Mouse (Mus musculus): ENCODE results near the gene Tsga13. TPM values are rescaled to one million over a fixed set of nuclear protein-coding genes. Genes with fewer than 3 reads are reported as not detected.
A peak's percentile ranks its signal among the peaks of the same experiment; 100 is the strongest.

The Tsga13 gene
- polyA plus RNA-seq, 1 experiment from 2014 or later: not detected

DNA sequence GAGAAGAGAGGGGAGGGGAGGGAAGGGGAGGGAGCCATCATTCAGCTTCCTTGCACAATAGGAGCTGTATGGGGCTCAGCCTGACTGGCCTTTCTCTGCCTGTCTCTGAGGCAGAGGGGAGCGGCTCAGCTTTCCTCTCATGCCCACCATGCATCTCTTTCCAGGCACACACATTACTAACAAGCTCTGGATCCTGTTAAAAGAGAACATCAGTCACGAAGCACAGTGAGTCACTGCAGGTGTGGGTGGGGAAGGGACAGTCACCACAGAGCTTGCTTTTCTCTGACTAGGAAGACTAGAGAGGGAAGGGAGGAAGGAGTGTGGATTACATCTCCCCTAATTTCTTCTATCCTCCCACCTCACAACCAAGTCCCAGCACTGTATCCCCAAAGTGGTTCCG, 7.4 kb downstream of the Tsga13 start:
- H3K9me3 ChIP-seq (replicated peaks; ENCODE audit: control insufficient read depth, low read length): no peaks in the 10 kb centered on the region
- no peak overlapping the region for H3K4me3 ChIP-seq (ENCODE audit: low read depth, low read length)
- no peak overlapping the region for H3K4me2 ChIP-seq (ENCODE audit: low read depth, low read length)
- H3K9ac ChIP-seq (replicated peaks; ENCODE audit: low read length): no peak overlapping the region
- no peak for ATAC-seq (replicated peaks; ENCODE audit: insufficient number of reproducible peaks, low FRiP score, low TSS enrichment, low read depth)
- no peaks in the 10 kb centered on the region for H3K4me1 ChIP-seq (ENCODE audit: control insufficient read depth, insufficient read depth, low read length)
- H3K36me3 ChIP-seq (replicated peaks; ENCODE audit: control insufficient read depth, insufficient read depth, low read depth, low read length): no peaks in the 10 kb centered on the region
- 41% methylated on average over 3 of the region's 3 CpGs for whole genome bisulfite sequencing
- H3K27ac ChIP-seq (replicated peaks; ENCODE audit: low read depth, low read length): no peak overlapping the region
- DNase-seq (ENCODE audit: low spot score): no peak
- H3K27me3 ChIP-seq (ENCODE audit: control insufficient read depth, insufficient read depth, low read length): no peaks in the 10 kb centered on the region

DNA sequence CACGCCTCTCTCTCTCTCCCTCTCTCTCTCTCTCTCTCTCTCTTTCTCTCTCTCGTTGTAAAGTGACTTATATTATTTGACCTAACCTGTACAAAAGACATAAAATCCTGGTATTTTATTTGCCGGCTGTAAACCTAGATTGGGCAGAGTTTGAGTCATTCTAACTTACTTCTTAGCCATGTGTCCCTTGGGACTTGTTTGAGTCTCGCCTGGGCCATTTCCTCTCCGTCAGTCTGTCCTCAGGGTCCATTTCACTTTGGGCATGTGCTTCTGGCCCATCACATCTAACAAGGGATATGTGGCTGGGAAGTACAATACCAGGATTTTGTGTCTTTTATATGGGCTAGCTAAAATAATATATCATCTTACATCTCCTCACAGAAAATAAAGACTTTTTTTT, 10.5 kb downstream of the Tsga13 start:
- Histone ChIP-seq H3K36me3 (replicated peaks; ENCODE audit: control insufficient read depth, insufficient read depth, low read depth, low read length) (no peaks in the 10 kb centered on the region), H3K27me3 (ENCODE audit: control insufficient read depth, insufficient read depth, low read length) (no peaks in the 10 kb centered on the region), H3K9ac (replicated peaks; ENCODE audit: low read length) (no peak overlapping the region), H3K4me3 (ENCODE audit: low read depth, low read length) (no peak overlapping the region), H3K9me3 (replicated peaks; ENCODE audit: control insufficient read depth, low read length) (no peaks in the 10 kb centered on the region), H3K27ac (replicated peaks; ENCODE audit: low read depth, low read length) (no peak overlapping the region), H3K4me1 (ENCODE audit: control insufficient read depth, insufficient read depth, low read length) (no peaks in the 10 kb centered on the region), H3K4me2 (ENCODE audit: low read depth, low read length) (no peak overlapping the region)
- 61% methylated on average over 5 of the region's 5 CpGs for WGBS
- ATAC-seq (replicated peaks; ENCODE audit: insufficient number of reproducible peaks, low FRiP score, low TSS enrichment, low read depth) (no peak), DNase-seq (ENCODE audit: low spot score) (no peak)

DNA sequence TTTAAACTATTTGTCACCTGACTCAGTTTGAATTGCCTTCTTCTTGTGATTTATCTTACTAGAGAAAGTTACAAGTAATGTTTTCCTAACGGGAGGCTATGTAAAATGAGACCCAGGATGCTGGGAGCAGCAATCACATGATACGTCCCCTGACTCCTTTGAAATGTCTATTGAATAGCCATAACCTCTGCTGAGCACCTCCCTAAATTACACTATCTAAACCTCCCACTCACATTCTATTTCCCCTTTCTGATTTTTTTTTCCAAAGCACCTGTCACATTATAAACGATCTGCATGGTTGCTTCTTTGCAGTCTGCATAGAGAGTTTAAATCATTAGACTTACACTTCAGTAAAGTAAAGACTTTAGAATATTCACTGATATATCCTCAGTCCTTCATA, 11.3 kb downstream of the Tsga13 start:
- Histone ChIP-seq H3K27me3 (ENCODE audit: control insufficient read depth, insufficient read depth, low read length) (no peaks in the 10 kb centered on the region), H3K9ac (replicated peaks; ENCODE audit: low read length) (no peak overlapping the region), H3K36me3 (replicated peaks; ENCODE audit: control insufficient read depth, insufficient read depth, low read depth, low read length) (no peaks in the 10 kb centered on the region), H3K27ac (replicated peaks; ENCODE audit: low read depth, low read length) (no peak overlapping the region), H3K4me3 (ENCODE audit: low read depth, low read length) (no peak overlapping the region), H3K4me1 (ENCODE audit: control insufficient read depth, insufficient read depth, low read length) (no peaks in the 10 kb centered on the region), H3K9me3 (replicated peaks; ENCODE audit: control insufficient read depth, low read length) (no peaks in the 10 kb centered on the region), H3K4me2 (ENCODE audit: low read depth, low read length) (no peak overlapping the region)
- no peak for ATAC-seq (replicated peaks; ENCODE audit: insufficient number of reproducible peaks, low FRiP score, low TSS enrichment, low read depth)
- 52% methylated on average over 3 of the region's 3 CpGs for WGBS
- DNase-seq (ENCODE audit: low spot score): no peak

DNA sequence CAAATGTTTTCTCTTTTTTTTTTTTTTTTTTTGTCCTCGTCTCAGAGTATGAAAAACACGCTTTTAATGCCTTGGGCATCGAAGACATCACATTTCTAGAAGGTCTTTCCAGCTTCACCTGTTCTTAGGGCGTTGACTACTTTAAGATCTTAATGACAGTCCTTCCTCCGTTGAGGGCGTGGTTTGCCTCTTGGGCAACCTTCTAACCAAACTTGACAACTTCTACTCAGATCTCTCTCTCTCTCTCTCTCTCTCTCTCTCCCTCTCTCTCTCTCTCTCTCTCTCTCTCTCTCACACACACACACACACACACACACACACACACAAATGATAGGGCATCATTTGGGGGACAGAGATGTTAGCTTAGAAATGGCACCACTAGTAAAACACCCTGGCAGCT, 17.9 kb downstream of the Tsga13 start:
- Histone ChIP-seq H3K27me3 (ENCODE audit: control insufficient read depth, insufficient read depth, low read length) (no peaks in the 10 kb centered on the region), H3K9me3 (replicated peaks; ENCODE audit: control insufficient read depth, low read length) (no peaks in the 10 kb centered on the region), H3K9ac (replicated peaks; ENCODE audit: low read length) (no peak overlapping the region), H3K4me3 (ENCODE audit: low read depth, low read length) (no peak overlapping the region), H3K4me1 (ENCODE audit: control insufficient read depth, insufficient read depth, low read length) (no peaks in the 10 kb centered on the region), H3K27ac (replicated peaks; ENCODE audit: low read depth, low read length) (no peak overlapping the region; the same call in 1 of the 2 replicates), H3K4me2 (ENCODE audit: low read depth, low read length) (no peak overlapping the region), H3K36me3 (replicated peaks; ENCODE audit: control insufficient read depth, insufficient read depth, low read depth, low read length) (no peaks in the 10 kb centered on the region)
- ATAC-seq (replicated peaks; ENCODE audit: insufficient number of reproducible peaks, low FRiP score, low TSS enrichment, low read depth): no peak
- WGBS: 74% methylated on average over 6 of the region's 6 CpGs
- DNase-seq (ENCODE audit: low spot score): no peak

DNA sequence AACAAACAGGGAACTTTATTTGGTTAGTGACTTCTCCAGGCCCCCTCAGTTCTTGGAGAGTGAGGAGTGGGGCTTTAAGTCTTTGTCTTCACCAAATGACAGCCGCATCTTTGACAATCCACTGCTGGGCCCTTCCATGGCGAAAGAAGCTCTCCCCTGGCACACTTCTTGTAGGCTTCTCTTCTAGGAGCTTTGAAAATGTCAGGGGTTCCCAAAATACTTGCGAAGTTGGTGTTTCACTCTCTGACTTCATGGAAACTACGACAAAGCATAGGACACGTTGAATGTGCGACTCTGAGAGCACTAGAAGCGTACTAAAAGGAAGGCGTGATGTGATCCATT, 18.4 kb downstream of the Tsga13 start:
- Histone ChIP-seq H3K4me2 (ENCODE audit: low read depth, low read length) (peak overlapping the region; percentile 54), H3K27me3 (ENCODE audit: control insufficient read depth, insufficient read depth, low read length) (no peaks in the 10 kb centered on the region), H3K4me1 (ENCODE audit: control insufficient read depth, insufficient read depth, low read length) (no peaks in the 10 kb centered on the region), H3K9ac (replicated peaks; ENCODE audit: low read length) (peak overlapping the region; percentile 79), H3K9me3 (replicated peaks; ENCODE audit: control insufficient read depth, low read length) (no peaks in the 10 kb centered on the region), H3K27ac (replicated peaks; ENCODE audit: low read depth, low read length) (peak overlapping the region; percentile 92), H3K4me3 (ENCODE audit: low read depth, low read length) (peak overlapping the region; percentile 66), H3K36me3 (replicated peaks; ENCODE audit: control insufficient read depth, insufficient read depth, low read depth, low read length) (no peaks in the 10 kb centered on the region)
- peak; percentile 12 for DNase-seq (ENCODE audit: low spot score)
- 19% methylated on average over 8 of the region's 8 CpGs for WGBS
- ATAC-seq (replicated peaks; ENCODE audit: insufficient number of reproducible peaks, low FRiP score, low TSS enrichment, low read depth): no peak

DNA sequence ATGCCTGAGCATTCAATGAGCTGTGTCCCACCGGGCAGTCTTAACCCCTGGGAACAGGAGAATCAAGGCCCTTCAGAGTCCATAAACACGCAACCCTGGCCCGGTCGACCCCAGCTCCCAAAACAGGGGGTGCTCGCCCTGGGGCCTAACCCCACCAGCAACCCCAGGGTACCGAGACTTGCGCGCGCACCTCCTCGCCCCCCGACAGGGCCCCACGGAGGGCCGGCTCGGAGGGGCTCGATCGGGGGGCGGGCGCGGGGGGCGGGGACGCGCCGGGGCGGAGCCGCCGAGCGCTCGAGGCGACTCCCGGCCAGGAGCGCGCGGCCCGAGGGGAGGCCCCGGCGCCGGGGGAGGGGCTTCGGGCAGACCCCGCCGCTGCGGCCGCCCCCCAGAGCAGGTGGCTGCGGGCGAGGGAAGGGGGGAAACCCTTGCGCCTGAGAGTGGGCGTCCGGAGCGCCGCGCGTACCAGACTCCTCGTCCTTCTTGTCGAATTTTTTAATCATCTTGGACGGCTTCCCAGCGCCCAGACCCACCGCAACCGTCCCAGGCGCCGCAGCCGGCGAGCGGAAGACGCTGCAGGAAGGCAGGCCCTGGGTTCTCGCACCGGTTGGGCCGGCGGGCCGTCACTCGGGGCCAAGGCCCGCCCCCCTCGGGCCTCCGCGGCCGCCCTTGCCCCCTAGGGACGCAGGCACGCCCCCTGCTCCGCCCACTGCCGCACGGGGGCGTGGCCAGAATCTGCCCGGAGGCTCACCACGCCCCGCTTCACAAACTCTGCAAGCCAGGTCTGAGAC, 19.0 kb downstream of the Tsga13 start, which contains the start of gene Copg2:
Gene Copg2, minus strand, starts transcription at position 600 of the 791 bp plus-strand sequence.
- Histone ChIP-seq H3K36me3 (replicated peaks; ENCODE audit: control insufficient read depth, insufficient read depth, low read depth, low read length) (no peaks in the 10 kb centered on the region), H3K4me2 (ENCODE audit: low read depth, low read length) (peak within 1 kb of the TSS; percentile 54), H3K27me3 (ENCODE audit: control insufficient read depth, insufficient read depth, low read length) (no peaks in the 10 kb centered on the region), H3K4me3 (ENCODE audit: low read depth, low read length) (peak within 1 kb of the TSS; percentile 66), H3K4me1 (ENCODE audit: control insufficient read depth, insufficient read depth, low read length) (no peaks in the 10 kb centered on the region), H3K27ac (replicated peaks; ENCODE audit: low read depth, low read length) (peak within 1 kb of the TSS; percentile 92), H3K9me3 (replicated peaks; ENCODE audit: control insufficient read depth, low read length) (no peaks in the 10 kb centered on the region), H3K9ac (replicated peaks; ENCODE audit: low read length) (peak within 1 kb of the TSS; percentile 79)
- peak; percentile 96 for ATAC-seq (replicated peaks; ENCODE audit: insufficient number of reproducible peaks, low FRiP score, low TSS enrichment, low read depth)
- DNase-seq (ENCODE audit: low spot score): peak; percentile 96
- WGBS: under 1% methylated on average over 64 of the region's 83 CpGs

DNA sequence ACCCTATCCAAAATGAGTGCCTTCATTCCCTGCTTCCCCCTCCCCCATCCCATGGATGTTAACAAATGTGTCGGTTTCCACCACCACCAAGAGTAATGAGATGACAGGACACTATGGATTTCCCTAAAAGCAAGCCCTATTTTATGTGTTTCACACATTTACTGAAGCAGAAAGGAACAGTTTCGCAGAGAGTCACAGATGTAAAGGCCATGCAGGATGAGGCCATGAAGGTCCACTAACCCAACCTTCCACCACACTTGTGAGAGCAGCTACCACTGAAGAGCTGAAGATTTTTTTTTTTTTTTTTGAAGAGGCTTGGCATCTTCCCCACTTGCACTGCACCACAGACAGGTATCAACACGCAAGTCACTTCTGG, 19.6 kb downstream of the Tsga13 start:
- Histone ChIP-seq H3K9ac (replicated peaks; ENCODE audit: low read length) (peak overlapping the region; percentile 79), H3K36me3 (replicated peaks; ENCODE audit: control insufficient read depth, insufficient read depth, low read depth, low read length) (no peaks in the 10 kb centered on the region), H3K27me3 (ENCODE audit: control insufficient read depth, insufficient read depth, low read length) (no peaks in the 10 kb centered on the region), H3K4me2 (ENCODE audit: low read depth, low read length) (peak overlapping the region; percentile 54), H3K27ac (replicated peaks; ENCODE audit: low read depth, low read length) (peak overlapping the region; percentile 92), H3K4me3 (ENCODE audit: low read depth, low read length) (peak overlapping the region; percentile 66), H3K4me1 (ENCODE audit: control insufficient read depth, insufficient read depth, low read length) (no peaks in the 10 kb centered on the region), H3K9me3 (replicated peaks; ENCODE audit: control insufficient read depth, low read length) (no peaks in the 10 kb centered on the region)
- WGBS: 23% methylated on average over 3 of the region's 3 CpGs
- ATAC-seq (replicated peaks; ENCODE audit: insufficient number of reproducible peaks, low FRiP score, low TSS enrichment, low read depth) (no peak; the same call in 1 of the 2 replicates), DNase-seq (ENCODE audit: low spot score) (peak; percentile 24)

DNA sequence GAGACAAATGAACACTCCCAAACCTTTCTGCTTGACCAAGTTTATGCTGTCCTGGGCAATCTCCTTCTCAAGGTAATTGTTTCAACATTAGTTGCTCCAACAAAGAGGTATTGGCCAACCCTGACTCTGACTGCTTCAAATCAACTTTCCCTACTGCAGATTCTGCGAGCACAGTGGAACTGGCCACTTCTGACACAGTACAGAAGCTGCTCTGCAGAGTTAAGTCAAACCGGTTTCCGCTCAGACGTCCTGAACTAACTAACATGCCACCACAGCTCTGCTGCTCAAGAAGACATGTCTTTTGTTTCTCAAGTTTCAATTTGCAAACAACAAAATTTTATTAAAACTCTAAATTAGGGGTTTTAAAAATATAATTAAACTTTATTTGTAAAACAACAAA, 22.3 kb downstream of the Tsga13 start:
- DNase-seq (ENCODE audit: low spot score): peak; percentile 37
- Histone ChIP-seq H3K4me2 (ENCODE audit: low read depth, low read length) (no peak overlapping the region), H3K9me3 (replicated peaks; ENCODE audit: control insufficient read depth, low read length) (no peaks in the 10 kb centered on the region), H3K27me3 (ENCODE audit: control insufficient read depth, insufficient read depth, low read length) (no peaks in the 10 kb centered on the region), H3K4me3 (ENCODE audit: low read depth, low read length) (no peak overlapping the region), H3K36me3 (replicated peaks; ENCODE audit: control insufficient read depth, insufficient read depth, low read depth, low read length) (no peaks in the 10 kb centered on the region), H3K4me1 (ENCODE audit: control insufficient read depth, insufficient read depth, low read length) (no peaks in the 10 kb centered on the region), H3K27ac (replicated peaks; ENCODE audit: low read depth, low read length) (no peak overlapping the region), H3K9ac (replicated peaks; ENCODE audit: low read length) (no peak overlapping the region)
- whole genome bisulfite sequencing: 72% methylated on average over 4 of the region's 4 CpGs
- ATAC-seq (replicated peaks; ENCODE audit: insufficient number of reproducible peaks, low FRiP score, low TSS enrichment, low read depth): no peak
